Mouse (Mus musculus) testis, adult 2 months (tissue): Measurements from ENCODE around the gene Erc2. TPM values are rescaled to one million over a fixed set of nuclear protein-coding genes. Genes with fewer than 3 reads are reported as not detected.

Experiments used
- H3K27ac ChIP-seq: fragments of 200-500 bp; 2 replicates; pipeline ENCODE4 v1.5.1; 2012; ENCODE audit warnings: low read depth, low read length; ENCODE audit not compliant: control insufficient read depth, insufficient read depth
- H3K27me3 ChIP-seq: fragments of 200-500 bp; 2 replicates; pipeline ENCODE4 v1.6.1; 2012; ENCODE audit warnings: mild to moderate bottlenecking, low read length, moderate library complexity; ENCODE audit not compliant: control insufficient read depth, insufficient read depth
- H3K36me3 ChIP-seq: fragments of 200-500 bp; 2 replicates; pipeline ENCODE4 v1.6.1; 2012; ENCODE audit warnings: mild to moderate bottlenecking, low read length; ENCODE audit not compliant: control insufficient read depth, insufficient read depth
- H3K4me1 ChIP-seq: fragments of 200-500 bp; 2 replicates; pipeline ENCODE4 v1.6.1; 2012; ENCODE audit warnings: low read length; ENCODE audit not compliant: control insufficient read depth, insufficient read depth
- H3K4me3 ChIP-seq: fragments of 200-500 bp; 2 replicates; pipeline ENCODE4 v1.5.1; 2012; ENCODE audit warnings: low read depth, mild to moderate bottlenecking, low read length, moderate library complexity, mixed read lengths; ENCODE audit not compliant: control insufficient read depth
- CTCF ChIP-seq: fragments of 200-500 bp; IDR thresholded peaks from 2 replicates; pipeline ENCODE4 v1.5.1; 2012; ENCODE audit warnings: low read depth, mild to moderate bottlenecking, inconsistent platforms, low read length, moderate library complexity; ENCODE audit not compliant: control insufficient read depth, insufficient read depth, insufficient replicate concordance
- POLR2A ChIP-seq: fragments of 200-500 bp; IDR thresholded peaks from 2 replicates; pipeline ENCODE4 v1.6.1; 2012; ENCODE audit warnings: low read depth, mild to moderate bottlenecking, inconsistent platforms, low read length, moderate library complexity; ENCODE audit not compliant: control insufficient read depth
- polyA plus RNA-seq: library from polyadenylated mRNA; depleted of rRNA; stranded (reverse); fragments of >200 nt; gene quantifications from 2 replicates; pipeline ENCODE4 v1.2.3, GENCODE M21; 2012

Gene Erc2
- polyA plus RNA-seq, 1 experiment: 2.4 TPM

DNA sequence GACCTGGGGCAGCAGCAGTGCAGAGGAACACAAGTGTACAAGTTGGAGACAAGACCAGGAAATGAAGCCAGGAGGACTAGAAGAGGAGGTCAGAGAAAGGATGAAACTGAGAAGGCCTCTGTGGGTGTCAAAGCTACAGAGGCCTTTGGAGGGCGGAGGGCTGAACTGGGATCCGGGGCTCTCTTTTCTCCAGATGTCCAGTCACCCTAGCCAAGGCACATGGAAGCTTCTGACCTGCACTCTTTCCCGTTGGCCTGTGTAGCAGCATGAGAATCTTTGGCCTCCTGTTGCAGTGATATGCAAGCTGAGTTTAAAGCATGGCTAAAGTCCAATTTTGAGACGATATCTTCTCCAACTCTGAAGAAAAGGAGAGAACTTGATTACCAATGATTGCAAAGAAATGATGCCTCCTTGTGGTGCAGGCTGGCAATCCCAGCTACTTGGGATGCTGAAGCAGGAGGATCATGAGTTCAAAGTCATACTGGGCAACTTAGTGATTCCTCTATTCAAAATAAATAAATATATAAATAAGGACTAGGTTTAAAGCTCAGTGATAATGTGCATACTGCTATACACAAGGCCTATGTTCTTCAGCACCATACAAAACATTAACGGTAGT lies 699.8 kb downstream of the Erc2 start:
- TF ChIP-seq POLR2A (no peak), CTCF (no peak)
- Histone ChIP-seq H3K36me3 (no peaks in the 10 kb centered on the region), H3K4me1 (no peaks in the 10 kb centered on the region), H3K27ac (no peak overlapping the region), H3K4me3 (no peak overlapping the region), H3K27me3 (no peaks in the 10 kb centered on the region)

DNA sequence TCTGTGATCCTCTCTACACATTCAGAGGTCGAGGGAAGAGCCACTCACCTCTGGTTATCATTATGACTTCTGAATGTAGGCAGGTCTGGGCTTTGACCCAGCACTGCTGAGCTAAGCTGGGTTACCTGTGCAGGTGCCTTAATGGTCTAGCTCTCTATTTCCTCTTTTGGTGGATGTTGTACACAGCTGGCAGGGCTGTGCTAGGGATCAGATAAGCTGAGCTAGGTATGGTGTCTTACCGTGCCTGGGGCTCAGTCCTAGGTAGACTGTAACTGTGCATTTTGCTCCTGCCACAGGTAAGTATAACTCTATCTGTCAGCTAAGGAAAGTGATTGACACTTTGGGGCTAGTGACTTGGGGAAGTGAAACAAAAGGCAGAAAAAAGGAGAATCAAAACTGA lies 701.0 kb downstream of the Erc2 start:
- H3K27me3 ChIP-seq: no peaks in the 10 kb centered on the region
- no peak overlapping the region for H3K4me3 ChIP-seq
- no peak overlapping the region for H3K27ac ChIP-seq
- TF ChIP-seq POLR2A (no peak), CTCF (no peak)
- H3K4me1 ChIP-seq: no peaks in the 10 kb centered on the region
- no peaks in the 10 kb centered on the region for H3K36me3 ChIP-seq

DNA sequence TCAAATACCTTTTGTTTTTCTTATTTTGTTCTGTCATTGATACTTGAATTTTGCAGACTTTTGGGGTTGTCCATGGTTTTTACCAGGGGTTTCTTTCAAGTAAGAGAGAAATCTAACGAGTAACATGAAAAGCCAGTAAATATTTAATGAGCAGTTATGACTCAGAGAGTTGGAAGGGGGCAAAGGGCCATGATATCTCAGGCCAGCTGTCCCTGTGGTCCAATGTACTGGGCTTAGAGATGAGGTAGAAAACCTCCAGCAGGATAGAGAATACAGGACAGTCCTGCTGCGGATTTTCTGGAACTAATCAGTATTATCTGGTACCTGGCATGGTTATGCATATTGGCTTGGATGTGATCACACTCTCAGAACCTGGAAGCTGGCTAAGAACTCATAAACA lies 701.5 kb downstream of the Erc2 start:
- H3K27me3 ChIP-seq: no peaks in the 10 kb centered on the region
- no peak overlapping the region for H3K27ac ChIP-seq
- no peak for TF ChIP-seq POLR2A
- TF ChIP-seq CTCF: no peak
- H3K36me3 ChIP-seq: no peaks in the 10 kb centered on the region
- no peak overlapping the region for H3K4me3 ChIP-seq
- H3K4me1 ChIP-seq: no peaks in the 10 kb centered on the region

DNA sequence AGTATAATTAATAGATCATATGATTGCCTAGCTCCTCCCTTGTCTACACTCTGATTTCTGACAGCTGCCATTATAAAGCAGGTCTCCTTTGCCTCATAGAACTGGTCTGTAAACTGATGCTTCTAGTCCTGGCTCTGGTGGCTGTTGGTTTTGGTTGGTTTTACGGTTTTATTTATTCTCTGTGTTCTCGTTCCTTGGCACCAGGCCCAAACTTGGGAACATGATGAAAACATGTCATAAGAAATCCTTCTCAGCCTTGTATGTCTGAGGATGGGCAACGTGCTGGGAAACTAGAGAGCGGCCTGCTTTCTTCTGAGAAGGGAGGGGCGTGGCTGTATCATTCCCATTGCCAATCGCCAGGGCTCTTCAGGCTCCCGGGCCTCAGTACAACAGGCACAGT lies 704.2 kb downstream of the Erc2 start:
- H3K27me3 ChIP-seq: no peaks in the 10 kb centered on the region
- H3K4me3 ChIP-seq: no peak overlapping the region
- TF ChIP-seq POLR2A: no peak
- TF ChIP-seq CTCF: no peak
- H3K36me3 ChIP-seq: no peaks in the 10 kb centered on the region
- no peak overlapping the region for H3K27ac ChIP-seq
- no peaks in the 10 kb centered on the region for H3K4me1 ChIP-seq

DNA sequence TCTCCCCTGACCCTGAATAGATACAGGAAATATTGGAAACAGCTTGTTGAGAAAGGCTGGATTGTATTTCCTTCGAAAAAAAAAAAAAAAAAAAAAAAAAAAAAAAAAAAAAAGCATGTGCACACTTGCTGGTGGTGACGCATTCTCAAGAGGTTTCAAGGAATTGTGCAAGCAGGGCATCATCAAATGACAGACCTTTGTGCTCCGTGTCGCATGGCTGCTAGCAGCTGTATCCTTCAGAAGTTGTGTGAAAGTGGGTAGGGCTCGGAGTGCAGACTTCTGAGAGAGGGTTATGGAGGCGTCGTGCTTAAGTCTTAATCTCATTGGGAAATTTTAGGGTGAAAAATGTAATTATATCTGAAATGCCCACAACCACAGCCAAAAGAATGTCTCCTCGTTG lies 706.3 kb downstream of the Erc2 start:
- TF ChIP-seq POLR2A: no peak
- TF ChIP-seq CTCF: no peak
- Histone ChIP-seq H3K36me3 (no peaks in the 10 kb centered on the region), H3K4me1 (no peaks in the 10 kb centered on the region), H3K27me3 (no peaks in the 10 kb centered on the region), H3K4me3 (no peak overlapping the region), H3K27ac (no peak overlapping the region)

DNA sequence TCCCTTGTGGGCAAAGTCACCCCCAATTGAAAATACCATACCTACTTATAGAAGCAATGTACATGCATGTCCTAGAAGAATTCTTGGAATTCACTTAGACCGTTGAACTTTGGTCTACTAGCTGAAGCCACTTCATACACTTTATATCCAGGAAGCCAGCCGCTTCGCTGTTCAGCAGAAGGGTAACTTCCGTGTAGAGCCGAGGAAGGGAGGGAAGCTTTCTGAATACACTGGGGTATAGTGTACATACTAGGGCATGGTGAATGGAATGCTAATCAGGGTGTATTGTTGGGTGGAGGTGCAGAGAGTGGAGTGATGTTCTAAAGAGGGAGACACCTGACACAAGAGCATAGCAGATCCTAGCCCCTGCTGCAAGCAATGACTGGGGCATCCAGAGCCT lies 708.9 kb downstream of the Erc2 start:
- no peaks in the 10 kb centered on the region for H3K36me3 ChIP-seq
- no peaks in the 10 kb centered on the region for H3K27me3 ChIP-seq
- H3K27ac ChIP-seq: no peak overlapping the region
- no peaks in the 10 kb centered on the region for H3K4me1 ChIP-seq
- no peak overlapping the region for H3K4me3 ChIP-seq
- TF ChIP-seq POLR2A (no peak), CTCF (no peak)

DNA sequence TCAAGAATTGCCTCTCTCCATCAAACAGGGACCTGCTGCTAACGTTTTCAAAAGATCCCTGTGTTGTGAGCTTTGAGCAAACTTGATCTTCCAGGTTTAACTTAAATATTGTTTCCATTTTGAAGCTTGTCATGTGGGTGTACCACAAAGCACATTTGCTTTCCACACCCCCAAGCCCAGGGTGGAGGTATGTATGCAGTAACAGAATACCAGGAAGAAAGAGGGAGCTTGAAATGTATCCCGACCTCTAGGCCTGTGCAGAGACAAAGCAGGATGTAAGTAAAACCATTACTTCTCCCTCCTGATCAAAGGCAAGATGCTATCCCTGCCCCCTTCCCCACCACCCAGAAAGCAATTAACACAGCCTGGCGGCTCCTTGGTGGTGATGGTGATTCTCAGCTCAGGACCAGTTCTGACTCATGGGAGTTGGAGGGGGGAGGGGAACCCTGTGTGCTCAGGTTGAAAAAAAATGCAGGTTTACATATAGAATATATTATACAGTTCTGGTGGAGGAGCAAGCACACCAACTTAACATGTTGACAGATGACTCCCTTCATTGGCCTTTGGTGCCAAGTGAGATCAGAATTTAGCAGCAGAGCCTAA lies 710.2 kb downstream of the Erc2 start:
- no peaks in the 10 kb centered on the region for H3K4me1 ChIP-seq
- H3K36me3 ChIP-seq: no peaks in the 10 kb centered on the region
- no peak overlapping the region for H3K4me3 ChIP-seq
- H3K27ac ChIP-seq: no peak overlapping the region
- TF ChIP-seq CTCF: no peak
- no peak for TF ChIP-seq POLR2A
- no peaks in the 10 kb centered on the region for H3K27me3 ChIP-seq
